Mouse (Mus musculus) erythroblast, adult 5-6 weeks (primary cell): Measurements from ENCODE around the gene Ccdc162. TPM values are rescaled to one million over a fixed set of nuclear protein-coding genes. Genes with fewer than 3 reads are reported as not detected.

Source experiments
- ATAC-seq: replicated peaks from 2 replicates; pipeline ENCODE4 v1.8.0; 2016; ENCODE audit warnings: moderate number of reproducible peaks, mild to moderate bottlenecking, moderate TSS enrichment, inconsistent platforms; ENCODE audit not compliant: poor library complexity, low FRiP score, severe bottlenecking
- total RNA-seq, 2 experiments: library from RNA; stranded (forward) in 1 of 2; stranded (reverse) in 1 of 2; fragments of 150-400 nt in 1 of 2; fragments of 200-764, 138-1000 nt in 1 of 2; gene quantifications; 2 replicates each; pipeline versions ENCODE4 v1.2.3 to v1.2.4; 2015 to 2017; ENCODE audit warnings: low replicate concordance in 2 of 2

Ccdc162 gene
- total RNA-seq (2015; ENCODE audit: low replicate concordance), result 0.42 TPM in 1 of 2 replicates, not detected in the other
- 0.51 TPM in 1 of 2 replicates, not detected in the other for total RNA-seq (2017; ENCODE audit: low replicate concordance)

DNA sequence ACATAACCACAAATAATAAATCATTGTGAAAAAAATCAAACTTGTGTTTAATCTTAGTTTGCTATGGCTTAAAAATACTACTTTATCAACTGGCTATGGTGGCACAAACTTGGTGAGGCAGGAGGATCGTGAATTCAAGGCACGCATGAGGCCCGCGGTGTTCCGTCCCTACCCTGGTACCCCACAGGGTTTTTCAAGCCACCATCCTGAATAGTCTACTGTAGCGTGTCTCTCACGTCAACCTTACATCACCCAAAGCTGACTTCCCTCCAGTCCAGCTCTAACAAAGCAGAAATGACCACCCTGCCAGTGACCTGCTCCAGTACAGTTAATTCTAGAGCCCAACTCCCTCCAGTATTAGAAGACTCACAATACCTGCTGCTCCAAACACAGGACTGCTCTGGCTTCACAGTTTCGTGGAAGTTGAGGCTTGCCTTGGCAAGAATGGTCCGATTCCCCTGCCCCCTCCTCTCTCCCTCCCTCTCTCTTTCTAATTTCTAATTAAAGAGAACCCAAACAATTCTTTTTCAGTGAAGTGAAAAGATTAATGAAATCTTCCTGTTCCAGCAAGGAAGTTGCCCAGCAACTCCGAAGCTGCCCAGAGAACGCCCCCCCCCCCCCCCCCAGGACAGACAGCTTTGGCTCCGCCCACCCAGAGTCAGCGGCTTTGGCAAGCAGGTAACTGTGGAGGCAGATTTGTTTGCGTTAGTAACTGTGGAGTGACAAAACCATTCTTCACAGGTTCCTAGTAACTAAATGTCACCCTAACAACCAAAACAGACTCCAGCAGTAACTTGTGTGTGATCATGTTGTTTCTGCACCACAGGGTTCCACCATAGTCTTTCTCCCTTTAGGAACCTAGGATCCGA, at the start of gene Ccdc162:
TSS of gene Ccdc162 (minus strand) at position 606 of the 869 bp plus-strand sequence.
- no peak for ATAC-seq

DNA sequence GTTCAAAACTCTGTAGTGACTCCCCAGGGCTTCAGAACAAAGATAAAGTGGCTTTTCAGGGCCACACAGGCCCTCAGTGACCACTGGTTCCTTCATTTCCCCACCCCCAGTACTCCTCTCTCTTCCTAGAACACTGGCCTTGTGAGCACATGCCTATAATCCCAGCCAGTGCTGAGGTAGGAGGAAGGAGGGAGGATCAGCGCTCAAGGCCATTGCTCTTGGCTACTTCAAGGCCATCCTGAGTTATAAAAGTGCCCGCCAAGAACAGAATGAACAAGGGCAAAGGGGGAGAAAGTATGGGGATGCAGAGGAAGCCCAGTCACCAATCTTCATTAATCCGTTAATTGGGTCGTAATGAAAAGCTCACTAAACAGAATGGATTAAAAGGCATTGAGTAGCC, 49.2 kb upstream of the Ccdc162 start:
- no peak for ATAC-seq

DNA sequence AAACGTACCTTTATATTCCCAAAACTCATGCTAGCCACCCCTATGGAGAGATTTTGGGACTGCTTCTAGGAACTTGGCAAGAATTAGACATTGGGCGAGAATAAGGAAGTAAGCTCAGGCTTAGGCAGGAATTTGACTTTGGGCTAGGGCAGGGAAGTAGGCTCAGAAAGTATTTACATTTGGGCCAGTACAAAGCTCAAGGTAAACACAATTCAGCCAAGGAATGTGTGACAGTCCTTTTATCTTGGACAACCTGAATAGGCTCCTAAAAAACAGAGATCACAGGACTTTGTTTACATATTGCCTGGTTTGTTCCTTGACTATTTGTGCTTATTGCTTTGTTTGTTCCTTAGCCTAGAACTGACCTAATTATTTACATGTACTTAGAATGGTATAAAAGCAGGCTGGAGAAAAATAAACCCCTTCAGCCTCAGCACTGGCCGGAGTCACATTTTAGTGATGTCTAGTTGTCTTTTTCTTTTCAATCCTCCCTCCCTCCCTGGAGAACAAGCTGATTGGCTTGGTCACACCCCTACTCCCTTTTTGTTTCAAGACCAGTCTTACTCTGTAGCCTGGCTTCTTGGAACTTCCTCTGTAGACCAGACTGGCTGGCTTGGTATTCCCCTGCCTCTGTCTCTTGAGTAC, 47.4 kb upstream of the Ccdc162 start:
- ATAC-seq, result no peak

DNA sequence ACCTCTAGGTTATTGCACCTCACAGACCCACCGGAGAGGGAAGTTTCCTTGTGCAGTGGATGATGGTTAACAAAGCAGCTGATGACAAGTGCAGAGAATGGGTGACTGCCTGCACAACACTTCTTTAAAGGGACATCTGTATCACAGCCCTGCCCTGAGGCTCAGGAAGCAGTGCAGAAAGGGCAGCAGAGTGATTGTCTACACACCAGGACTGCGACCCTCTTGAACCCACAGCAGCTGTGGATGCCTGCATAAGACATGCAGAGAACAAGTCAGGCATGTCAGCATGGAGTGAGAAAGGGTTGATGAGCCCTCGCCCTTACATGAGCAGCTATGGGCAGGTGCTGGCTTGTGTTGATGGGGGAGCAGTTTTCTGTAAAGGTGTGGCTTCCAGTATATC, 44.4 kb upstream of the Ccdc162 start:
- ATAC-seq, result no peak

DNA sequence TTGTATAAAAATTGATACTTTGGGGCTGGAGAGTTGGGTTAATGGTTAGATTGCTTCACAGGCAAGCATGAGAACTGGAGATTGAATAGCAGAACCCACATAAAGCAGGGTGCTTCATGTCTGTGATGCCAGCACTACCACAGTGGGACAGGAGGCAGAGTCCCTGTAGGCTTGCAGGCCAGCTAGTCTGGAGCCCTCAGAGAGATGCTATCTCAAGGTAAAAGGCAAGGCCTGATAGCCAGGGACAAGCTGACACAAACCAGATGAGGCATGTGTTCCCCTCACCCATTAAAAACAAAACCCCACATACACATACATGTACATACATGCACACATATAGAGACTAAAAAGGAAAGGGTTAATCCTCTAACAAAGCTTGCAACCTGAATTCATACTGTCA, 41.6 kb upstream of the Ccdc162 start:
- no peak for ATAC-seq

DNA sequence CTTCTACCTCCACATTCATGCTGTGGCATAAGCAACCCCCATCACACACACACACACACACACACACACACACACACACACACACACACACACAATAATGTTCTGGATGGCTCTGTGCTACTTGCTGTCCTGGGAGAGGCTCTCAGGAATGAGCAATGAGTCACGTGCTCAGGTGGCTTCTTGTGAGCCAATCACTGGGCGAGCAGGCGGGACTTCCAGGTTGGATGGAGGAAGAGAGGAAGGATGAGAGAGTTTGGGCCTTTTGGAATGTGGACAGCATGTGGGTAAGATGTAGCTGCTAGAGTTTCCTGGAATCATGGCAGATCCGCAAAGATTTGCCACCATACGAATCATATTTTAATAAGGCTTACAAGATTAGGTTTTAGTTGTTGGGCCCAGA, 40.8 kb upstream of the Ccdc162 start:
- no peak for ATAC-seq

DNA sequence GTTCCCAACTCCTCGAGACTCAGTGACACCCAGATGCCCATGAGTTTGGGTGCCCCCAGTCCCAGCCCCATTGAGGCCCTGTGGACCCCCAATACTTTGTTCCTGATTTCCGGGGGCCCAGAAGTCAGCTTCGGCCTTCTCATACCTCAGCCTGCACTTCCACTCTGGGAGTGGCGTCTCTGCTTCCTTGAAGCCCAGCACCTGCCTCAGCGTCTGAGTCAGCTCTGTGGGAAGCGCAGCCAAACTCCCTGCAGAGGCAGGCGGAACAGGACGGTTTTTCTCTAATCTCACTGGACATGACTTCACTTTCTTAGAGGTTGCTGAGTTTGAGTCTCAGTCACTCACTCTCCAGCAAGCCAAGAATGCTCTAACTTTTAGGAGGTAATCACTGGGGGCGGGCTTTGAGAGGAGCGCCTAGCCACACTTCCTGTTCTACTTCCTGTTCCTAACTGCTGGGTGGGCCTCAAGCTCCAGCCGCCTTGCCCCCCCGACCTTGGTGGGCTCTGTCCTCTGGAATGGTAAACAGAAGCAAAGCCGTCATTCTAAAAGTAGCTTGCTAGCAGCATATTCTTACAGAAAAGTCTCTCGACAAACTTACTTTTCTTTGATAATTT, 35.5 kb upstream of the Ccdc162 start:
- no peak for ATAC-seq

DNA sequence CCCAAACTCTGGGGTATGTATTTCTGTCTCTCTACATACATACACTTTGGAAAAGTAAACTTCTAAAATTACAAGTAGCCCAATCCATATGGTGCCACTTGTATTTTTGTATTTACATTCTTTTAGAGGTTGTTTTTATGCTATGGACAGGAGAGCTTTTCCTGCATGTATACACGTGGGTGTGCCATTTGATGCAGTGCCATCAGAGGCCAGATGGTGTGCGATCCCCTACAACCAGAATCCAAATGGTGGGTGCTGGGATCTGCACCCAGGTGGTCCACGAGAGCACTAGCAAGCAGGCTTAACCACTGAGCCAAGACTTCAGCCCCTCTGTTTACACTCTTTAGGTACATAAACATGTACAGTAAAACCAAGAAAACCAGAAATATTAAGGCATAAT, 32.9 kb upstream of the Ccdc162 start:
- ATAC-seq, result no peak

DNA sequence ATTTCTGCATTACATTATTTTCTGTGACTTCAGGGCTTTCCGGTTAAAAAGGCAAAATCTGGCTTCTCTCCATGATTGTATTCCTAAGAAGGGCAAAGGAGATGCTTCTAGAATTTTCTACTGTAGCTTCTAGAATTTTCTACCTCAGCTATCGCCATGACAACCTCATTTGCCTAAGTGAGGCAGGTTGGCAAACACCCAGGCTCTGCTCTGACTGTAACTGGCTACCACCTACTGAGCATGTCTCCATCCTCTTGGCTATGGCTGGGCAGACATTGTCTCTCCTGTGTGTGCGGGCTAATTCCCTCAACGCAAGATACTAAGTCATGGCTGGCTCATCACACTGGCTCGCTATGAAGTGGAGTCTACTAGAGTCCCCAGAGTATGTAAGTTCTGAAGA, 30.1 kb upstream of the Ccdc162 start:
- no peak for ATAC-seq

DNA sequence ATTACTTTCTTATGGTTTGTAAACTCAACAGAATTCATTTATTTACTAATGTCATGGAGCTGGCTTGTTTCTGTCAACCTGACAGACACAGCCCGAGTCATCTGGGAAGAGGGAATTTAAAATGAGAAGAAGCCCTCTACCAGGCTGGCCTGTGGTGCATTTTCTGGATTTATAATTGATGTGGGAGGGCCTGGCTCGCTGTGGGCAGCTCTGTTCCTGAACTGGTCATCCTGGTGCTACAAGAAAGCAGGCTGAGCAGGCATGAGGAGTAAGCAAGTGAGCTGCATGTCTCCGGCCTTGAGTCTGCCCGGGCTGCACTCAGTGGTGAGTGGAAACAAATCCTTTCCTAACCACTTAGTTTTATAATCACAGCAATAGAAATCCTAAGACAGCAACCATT, 27.6 kb upstream of the Ccdc162 start:
- no peak for ATAC-seq

DNA sequence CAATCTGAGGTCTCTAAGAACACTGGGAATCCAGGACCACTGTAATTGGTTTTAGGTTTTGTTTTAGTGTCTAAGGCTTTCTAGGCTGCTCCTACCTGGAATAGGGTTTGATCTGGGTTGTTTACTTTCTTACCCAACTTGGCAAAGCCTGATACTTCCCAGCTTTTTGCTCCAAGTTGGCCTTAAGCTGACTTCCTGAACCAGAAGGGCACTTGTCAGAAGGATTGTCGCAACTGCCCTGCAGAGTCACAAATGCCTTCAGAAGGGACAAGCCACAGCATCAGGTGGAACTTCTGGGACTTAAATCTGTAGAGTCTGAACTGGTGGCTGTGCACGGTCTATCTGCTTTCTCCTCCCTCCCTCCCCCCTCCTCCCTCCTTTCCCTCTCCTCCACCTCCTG, 23.8 kb upstream of the Ccdc162 start:
- no peak for ATAC-seq

DNA sequence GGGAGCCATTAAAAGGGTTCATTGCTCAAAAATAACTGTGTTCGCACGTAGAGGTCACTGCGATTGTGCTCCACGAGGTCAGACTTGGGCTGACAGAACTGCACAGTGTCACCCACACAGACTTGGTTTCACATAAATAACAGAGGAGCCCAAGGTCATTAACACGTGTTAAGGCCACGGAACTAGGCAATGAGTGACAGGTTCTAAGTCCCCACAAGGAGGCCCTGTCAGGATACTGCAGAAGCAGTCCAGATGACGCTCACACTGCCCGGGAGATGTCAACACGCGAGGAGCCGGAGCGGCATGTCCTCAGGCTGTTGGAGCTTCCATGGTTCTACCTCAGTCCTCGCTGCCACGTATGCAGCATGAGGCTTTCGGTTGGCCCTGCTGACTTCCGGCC, 20.8 kb upstream of the Ccdc162 start:
- ATAC-seq, result no peak

DNA sequence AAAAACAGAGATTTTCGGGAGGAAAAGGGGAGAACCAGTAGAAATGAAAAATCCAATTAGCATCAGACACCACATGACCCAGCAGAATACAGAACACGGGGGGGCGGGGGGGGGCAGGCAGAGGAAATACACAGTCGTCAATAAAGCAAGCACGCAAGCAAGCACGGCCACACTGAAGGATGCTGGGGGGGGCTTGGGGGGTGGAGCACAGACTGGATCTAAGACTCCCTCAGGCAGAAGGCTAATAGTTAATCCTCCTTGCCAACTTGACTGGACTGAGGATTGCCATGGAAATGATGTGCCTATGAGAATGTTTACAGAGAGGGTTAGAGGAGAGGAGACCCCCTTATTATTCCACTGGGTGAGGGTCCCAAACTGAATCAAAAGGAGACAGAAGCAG, 19.0 kb upstream of the Ccdc162 start:
- no peak for ATAC-seq

DNA sequence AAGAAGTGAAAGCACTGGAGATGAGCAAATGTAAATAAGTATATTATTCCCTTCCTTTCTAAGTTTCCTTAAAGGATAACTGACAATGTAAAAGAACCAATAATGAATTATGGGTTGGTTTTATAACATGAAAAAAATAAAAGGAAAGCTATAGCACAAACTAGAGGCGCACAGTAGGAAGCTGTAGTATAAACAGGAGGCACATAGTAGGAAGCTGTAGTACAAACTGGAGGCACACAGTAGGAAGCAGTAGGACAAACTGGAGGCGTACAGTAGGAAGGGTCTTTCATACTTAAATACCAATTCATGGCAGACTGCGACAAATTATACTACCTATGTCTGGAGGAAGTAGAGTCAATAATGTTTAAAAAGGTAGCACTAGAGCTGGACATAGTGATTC, 16.8 kb upstream of the Ccdc162 start:
- ATAC-seq, result no peak

DNA sequence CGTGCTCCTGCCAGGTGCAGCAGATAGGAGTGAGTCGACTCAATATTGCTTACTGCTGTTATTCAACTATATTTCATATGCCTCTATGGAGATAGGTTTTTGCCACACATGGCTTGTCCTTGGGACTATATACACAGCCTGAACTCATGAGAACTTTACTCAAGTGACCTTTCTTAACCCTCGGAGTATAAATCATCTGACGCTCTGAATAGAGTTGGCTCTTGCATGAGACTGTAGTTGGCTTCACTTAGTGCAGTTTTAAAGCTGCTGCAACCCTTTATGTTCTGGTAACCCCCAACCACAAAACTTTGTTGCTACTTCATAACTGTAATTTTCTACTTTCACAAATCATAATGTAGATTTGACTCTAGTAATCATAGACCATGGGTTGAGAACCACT, 15.5 kb upstream of the Ccdc162 start:
- ATAC-seq, result no peak

DNA sequence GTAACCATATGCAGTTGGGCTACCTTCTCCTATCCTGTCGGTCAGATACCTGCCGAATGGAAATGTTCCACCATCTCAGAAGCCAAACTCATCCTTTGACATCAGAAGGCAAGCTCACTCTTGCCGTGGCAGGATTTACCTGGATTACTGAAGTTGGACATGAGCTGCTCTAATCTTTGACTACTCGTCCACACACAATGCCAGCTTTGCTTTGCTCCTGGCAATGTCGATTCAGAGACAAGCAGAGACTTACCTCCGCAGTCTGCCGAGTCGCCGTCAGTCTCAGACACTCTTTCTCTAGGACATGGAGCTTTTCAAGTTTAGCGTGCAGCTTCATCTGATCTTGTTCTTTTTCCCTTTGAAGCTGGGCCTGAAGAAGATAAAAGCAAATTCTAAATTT, 14.3 kb upstream of the Ccdc162 start:
- ATAC-seq, result no peak

DNA sequence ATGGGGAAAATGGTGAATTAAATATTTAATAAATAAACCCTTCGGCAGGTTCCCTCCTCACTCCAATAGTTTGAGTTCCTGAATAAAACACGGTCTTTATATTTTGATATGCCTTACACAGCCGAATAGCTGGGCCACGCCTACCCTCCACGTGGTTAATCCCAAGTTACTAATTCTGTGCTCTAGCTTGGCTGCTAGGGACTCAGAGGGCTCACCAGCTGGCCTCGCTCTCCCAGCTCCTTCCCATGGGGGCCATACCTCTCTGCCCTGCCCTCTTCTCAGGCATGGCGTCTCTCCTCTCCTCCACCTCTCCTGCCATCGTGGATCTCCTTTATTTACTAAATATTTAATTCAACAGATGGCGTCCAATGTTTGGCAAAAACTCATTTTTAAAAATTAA, 9.8 kb upstream of the Ccdc162 start:
- no peak for ATAC-seq

DNA sequence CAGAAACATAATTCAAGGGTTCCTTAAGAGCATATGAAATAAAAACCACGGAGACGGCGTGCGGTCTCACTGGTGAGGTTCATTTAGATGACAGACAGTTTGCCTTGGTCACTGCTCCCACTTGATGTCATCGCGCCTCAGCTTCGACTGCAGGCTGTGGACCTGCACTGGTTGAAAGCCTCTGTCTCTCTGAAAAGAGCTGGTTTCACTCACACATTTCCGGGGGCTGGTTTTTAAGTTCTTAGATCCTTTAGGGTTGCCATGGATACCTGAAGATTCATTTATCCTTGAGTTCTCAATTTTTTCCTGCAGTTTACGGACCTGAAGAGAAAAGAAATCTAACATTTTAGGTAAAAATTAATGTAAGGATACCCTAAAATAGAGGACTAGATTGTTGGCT, 3.2 kb upstream of the Ccdc162 start:
- ATAC-seq, result no peak

DNA sequence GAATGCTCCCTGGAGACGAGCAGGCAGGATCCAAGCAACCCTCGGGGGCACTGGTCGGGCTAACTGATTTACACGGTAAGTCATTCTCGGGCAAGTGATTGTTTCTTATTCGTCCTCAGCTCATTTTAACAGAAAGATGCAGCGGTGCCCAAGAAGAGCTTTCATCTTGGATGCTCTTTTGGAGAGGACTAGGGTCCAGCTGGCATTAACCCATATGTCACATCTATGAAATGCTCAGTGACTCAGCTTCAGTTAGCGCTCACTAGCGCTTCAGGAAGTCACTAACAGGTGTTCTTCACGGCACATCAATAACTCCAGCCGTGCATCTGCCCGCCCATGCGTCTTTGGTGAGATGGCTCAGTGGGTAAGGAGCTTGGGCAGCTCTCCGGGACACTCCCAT, 877 bp downstream of the Ccdc162 start:
- ATAC-seq, result no peak

DNA sequence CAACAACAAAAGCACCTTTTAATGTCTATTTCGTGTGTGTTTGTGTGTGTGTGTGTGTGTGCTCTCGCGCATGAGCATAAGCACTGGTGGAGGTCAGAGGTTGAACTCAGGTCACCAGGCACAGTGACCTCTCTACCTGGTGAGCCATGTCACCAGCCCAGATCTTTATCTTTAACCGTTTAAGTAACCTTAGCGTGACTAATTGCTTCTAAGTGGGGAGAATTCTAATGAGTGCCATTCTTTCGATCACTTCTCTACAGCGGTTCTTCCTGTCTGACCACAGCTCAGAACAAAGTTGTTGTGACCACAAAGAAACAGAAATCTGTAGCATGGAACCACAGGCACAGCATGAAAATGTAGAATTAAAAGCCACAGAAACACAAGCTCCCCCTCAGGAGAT, 5.0 kb downstream of the Ccdc162 start:
- ATAC-seq, result no peak

DNA sequence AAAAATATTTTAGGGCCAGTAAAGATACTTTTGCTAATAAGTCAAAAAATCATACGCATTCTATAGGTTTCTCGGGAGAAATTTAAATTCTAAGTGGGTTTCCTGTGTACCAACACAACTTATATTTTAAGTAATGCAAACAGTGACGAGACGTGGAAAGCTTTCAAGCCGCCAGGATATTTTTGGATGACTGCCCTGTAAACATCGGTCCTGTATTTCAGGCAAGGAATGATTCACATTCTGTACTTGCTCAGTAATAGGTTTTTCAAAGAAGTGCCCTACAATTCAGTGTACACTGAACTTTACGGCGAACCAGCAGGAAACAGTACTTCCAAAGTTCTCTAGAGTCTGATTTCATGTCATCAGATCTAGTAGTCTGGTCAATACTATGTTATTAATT, 5.7 kb downstream of the Ccdc162 start:
- no peak for ATAC-seq
